Mouse (Mus musculus): Measurements from ENCODE around the gene Tiparp. TPM values are rescaled to one million over a fixed set of nuclear protein-coding genes. Genes with fewer than 3 reads are reported as not detected.

Tiparp gene
- polyA plus RNA-seq, 1 experiment from 2014 or later = 31.6 TPM

DNA sequence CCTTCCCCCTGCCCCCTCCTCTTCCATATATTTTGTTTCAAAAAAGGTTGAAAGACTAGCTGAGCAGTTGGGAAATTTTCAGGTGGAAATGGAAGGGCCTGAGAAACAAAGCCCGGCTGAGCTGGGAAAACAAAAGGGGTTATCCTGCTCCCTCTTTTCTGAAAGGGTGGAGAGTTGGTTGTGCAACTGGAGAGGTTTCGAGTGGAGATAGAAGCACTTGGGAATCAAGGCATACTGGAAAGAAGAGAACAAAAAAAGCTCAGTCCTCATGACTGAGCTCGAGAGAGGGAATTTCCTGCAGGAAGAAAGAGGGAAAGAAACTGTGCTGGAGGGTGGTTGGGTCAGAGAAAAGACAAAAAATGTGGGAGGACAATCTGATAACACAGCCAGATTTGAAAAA, 45.3 kb downstream of the Tiparp start:
- no peak for DNase-seq (ENCODE audit: low read depth, low spot score)
- in situ Hi-C loops (cut with MboI; ENCODE audit: low pct_unique_long_range_greater_than_20kb) = no loop called here
- ATAC-seq = no peak
- H3K27me3 ChIP-seq = no peaks in the 10 kb centered on the region
- ChIA-PET POLR2A (no interaction called here), CTCF (interaction anchor here (1.2 to 2.3 kb wide), 3 partner anchors 13 to 356 kb away, joined by 3 to 6 read pairs (median 5); no protein-coding TSS in a partner anchor)
- no peak for TF ChIP-seq CTCF (IDR thresholded peaks at IDR 0.05)

- no peaks in the 10 kb centered on the region for H3K27me3 ChIP-seq
- POLR2A ChIA-PET = interaction anchor here (1.5 kb wide), 1 partner anchor 13 kb away, joined by 4 read pairs; no protein-coding TSS in a partner anchor
- no peak for ATAC-seq
- CTCF ChIA-PET = no interaction called here
- DNase-seq (ENCODE audit: low read depth, low spot score) = no peak
- no peak for TF ChIP-seq CTCF (IDR thresholded peaks at IDR 0.05)
- in situ Hi-C loops (cut with MboI; ENCODE audit: low pct_unique_long_range_greater_than_20kb) = no loop called here
These were observed 49.4 kb downstream of the Tiparp start for GRCm38 (mm10) chr3:65577602-65578001.

GRCm38 (mm10) chr3:65579260-65579921, 51.2 kb downstream of the Tiparp start:
- no peak for TF ChIP-seq CTCF (IDR thresholded peaks at IDR 0.05)
- in situ Hi-C loops (cut with MboI; ENCODE audit: low pct_unique_long_range_greater_than_20kb) = no loop called here
- ATAC-seq (no peak), DNase-seq (ENCODE audit: low read depth, low spot score) (no peak)
- POLR2A ChIA-PET = no interaction called here
- H3K27me3 ChIP-seq = no peaks in the 10 kb centered on the region
- CTCF ChIA-PET = interaction anchor here (1.2 to 1.3 kb wide), 2 partner anchors 9 to 22 kb away, joined by 3 to 5 read pairs; no protein-coding TSS in a partner anchor

DNA sequence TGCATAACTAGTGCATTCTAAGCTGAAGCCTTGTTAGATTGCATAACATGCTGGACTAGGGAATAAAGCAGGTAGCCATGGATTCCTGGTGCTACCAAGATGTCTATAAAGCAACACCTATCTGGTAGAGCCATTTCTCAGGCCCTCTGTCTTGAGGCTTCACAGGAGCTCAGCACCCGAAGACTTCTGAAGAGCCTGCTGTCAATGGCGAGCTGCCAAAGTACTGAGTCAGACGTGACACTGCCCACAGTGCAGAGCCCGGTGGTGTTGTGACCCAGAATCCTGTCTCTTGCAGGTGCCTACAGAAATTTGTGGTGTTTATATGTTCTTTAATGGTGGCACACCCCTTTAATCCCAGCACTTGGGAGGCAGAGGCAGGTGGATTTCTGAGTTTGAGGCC, 53.4 kb downstream of the Tiparp start:
- H3K27me3 ChIP-seq = no peaks in the 10 kb centered on the region
- ChIA-PET CTCF (no interaction called here), POLR2A (interaction anchor here (0.6 to 1.3 kb wide), 4 partner anchors 16 to 881 kb away, joined by 3 to 6 read pairs (median 4); no protein-coding TSS in a partner anchor)
- TF ChIP-seq CTCF (IDR thresholded peaks at IDR 0.05) = no peak
- DNase-seq (ENCODE audit: low read depth, low spot score) = peak; percentile 34
- peak; percentile 70 for ATAC-seq
- in situ Hi-C loops (cut with MboI; ENCODE audit: low pct_unique_long_range_greater_than_20kb) = no loop called here

DNA sequence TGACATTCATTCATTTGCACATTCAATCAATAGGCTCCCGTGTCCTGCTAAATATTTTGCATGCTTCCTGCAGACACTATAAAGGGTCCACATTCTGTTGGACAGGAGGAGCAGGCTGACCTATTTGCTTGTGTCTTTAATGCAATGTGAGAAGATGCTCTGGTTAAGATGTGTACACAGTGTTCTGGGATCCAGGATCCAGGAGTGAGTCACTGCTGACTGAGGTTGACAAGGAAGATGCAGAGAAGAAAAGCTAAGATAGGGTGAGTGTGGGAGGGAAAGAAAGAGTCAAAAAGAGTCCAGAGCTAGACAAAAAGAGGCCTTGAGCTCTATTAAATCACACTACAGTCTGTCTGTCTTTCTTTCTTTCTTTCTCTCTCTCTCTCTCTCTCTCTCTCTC, 56.1 kb downstream of the Tiparp start:
- CTCF ChIA-PET = no interaction called here

GRCm38 (mm10) chr3:65585291-65585690, 57.1 kb downstream of the Tiparp start:
- ATAC-seq (no peak), DNase-seq (ENCODE audit: low read depth, low spot score) (no peak)
- CTCF ChIA-PET = interaction anchor here (1.0 to 2.0 kb wide), 3 partner anchors 10 to 13 kb away, joined by 3 to 5 read pairs (median 3); no protein-coding TSS in a partner anchor
- no peaks in the 10 kb centered on the region for H3K27me3 ChIP-seq
- TF ChIP-seq CTCF (IDR thresholded peaks at IDR 0.05) = no peak
- POLR2A ChIA-PET = interaction anchor here (0.6 kb wide), 1 partner anchor 76 kb away, joined by 3 read pairs; no protein-coding TSS in a partner anchor
- in situ Hi-C loops (cut with MboI; ENCODE audit: low pct_unique_long_range_greater_than_20kb) = no loop called here

More for the DNA sequence above, 56.1 kb downstream of the Tiparp start:
- ATAC-seq = no peak
- in situ Hi-C loops (cut with MboI; ENCODE audit: low pct_unique_long_range_greater_than_20kb) = no loop called here
- DNase-seq (ENCODE audit: low read depth, low spot score) = no peak
- no peak for TF ChIP-seq CTCF (IDR thresholded peaks at IDR 0.05)
- POLR2A ChIA-PET = no interaction called here
- no peaks in the 10 kb centered on the region for H3K27me3 ChIP-seq

GRCm38 (mm10) chr3:65585823-65586482, 57.7 kb downstream of the Tiparp start:
- no peaks in the 10 kb centered on the region for H3K27me3 ChIP-seq
- no peak for TF ChIP-seq CTCF (IDR thresholded peaks at IDR 0.05)
- ATAC-seq (no peak), DNase-seq (ENCODE audit: low read depth, low spot score) (no peak)
- ChIA-PET CTCF (interaction anchor here (1.0 to 2.0 kb wide), 4 partner anchors 9 to 13 kb away, joined by 3 to 5 read pairs (median 4); no protein-coding TSS in a partner anchor), POLR2A (no interaction called here)
- in situ Hi-C loops (cut with MboI; ENCODE audit: low pct_unique_long_range_greater_than_20kb) = no loop called here

- in situ Hi-C loops (cut with MboI; ENCODE audit: low pct_unique_long_range_greater_than_20kb) = no loop called here
- POLR2A ChIA-PET = no interaction called here
- no peak for TF ChIP-seq CTCF (IDR thresholded peaks at IDR 0.05)
- CTCF ChIA-PET = interaction anchor here (1.1 to 2.0 kb wide), 4 partner anchors 10 to 32 kb away, joined by 3 to 5 read pairs (median 4); no protein-coding TSS in a partner anchor
- DNase-seq (ENCODE audit: low read depth, low spot score) (no peak), ATAC-seq (no peak)
- H3K27me3 ChIP-seq = no peaks in the 10 kb centered on the region
These were observed 58.3 kb downstream of the Tiparp start for GRCm38 (mm10) chr3:65586483-65586905.

- TF ChIP-seq CTCF (IDR thresholded peaks at IDR 0.05) = no peak
- ATAC-seq = no peak
- CTCF ChIA-PET = interaction anchor here (1.3 to 2.0 kb wide), 3 partner anchors 10 to 32 kb away, joined by 3 to 5 read pairs (median 5); no protein-coding TSS in a partner anchor
- H3K27me3 ChIP-seq = no peaks in the 10 kb centered on the region
- POLR2A ChIA-PET = no interaction called here
- in situ Hi-C loops (cut with MboI; ENCODE audit: low pct_unique_long_range_greater_than_20kb) = no loop called here
- DNase-seq (ENCODE audit: low read depth, low spot score) = no peak
These were observed 58.8 kb downstream of the Tiparp start for GRCm38 (mm10) chr3:65586966-65587365.

DNA sequence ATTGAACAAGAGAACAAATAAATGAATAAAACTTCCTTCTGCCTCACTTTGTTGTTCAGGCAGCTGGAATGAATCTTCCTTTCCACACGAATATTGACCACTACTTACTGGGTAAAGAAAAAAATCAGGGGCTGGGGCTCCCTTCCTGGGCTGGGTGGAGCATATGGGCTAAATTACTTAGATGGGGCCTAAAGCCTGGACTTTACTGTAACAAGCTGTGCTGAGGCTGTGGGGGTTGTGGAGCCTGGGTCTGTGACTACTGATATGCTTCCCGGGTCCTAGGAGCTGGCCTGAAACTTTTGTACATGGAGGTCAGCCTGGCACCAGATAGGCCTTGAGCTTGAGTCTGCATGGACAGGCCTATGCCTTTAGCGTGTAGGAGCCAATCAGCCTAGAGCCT, 60.2 kb downstream of the Tiparp start:
- ATAC-seq (no peak), DNase-seq (ENCODE audit: low read depth, low spot score) (no peak)
- ChIA-PET CTCF (interaction anchor here (1.6 to 3.2 kb wide), 2 partner anchors 9 to 11 kb away, joined by 5 to 13 read pairs; no protein-coding TSS in a partner anchor), POLR2A (interaction anchor here (1.7 kb wide), 1 partner anchor 10 kb away, joined by 9 read pairs; no protein-coding TSS in a partner anchor)
- no peak for TF ChIP-seq CTCF (IDR thresholded peaks at IDR 0.05)
- no peaks in the 10 kb centered on the region for H3K27me3 ChIP-seq
- in situ Hi-C loops (cut with MboI; ENCODE audit: low pct_unique_long_range_greater_than_20kb) = no loop called here

DNA sequence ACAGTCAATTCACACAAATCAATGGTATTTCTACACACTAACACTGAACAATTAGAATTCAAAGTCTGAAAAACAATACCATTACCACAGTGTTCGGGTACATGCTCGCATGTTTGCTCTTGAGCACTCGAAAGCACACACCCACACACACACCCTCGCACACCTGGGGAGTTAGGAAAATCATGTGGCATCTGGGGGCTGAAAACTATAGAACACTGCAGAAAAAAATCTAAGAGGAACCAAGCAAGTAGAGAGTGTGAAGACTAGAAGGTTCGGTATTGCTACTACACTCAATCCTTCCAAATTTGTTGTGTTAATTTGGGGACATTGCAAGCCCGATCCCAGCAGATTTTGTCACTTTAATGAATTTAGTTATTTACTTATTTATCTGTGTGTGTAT, 64.6 kb downstream of the Tiparp start:
- CTCF ChIA-PET = no interaction called here
- in situ Hi-C loops (cut with MboI; ENCODE audit: low pct_unique_long_range_greater_than_20kb) = no loop called here
- H3K27me3 ChIP-seq = no peaks in the 10 kb centered on the region
- ATAC-seq = no peak
- no peak for DNase-seq (ENCODE audit: low read depth, low spot score)
- POLR2A ChIA-PET = no interaction called here
- no peak for TF ChIP-seq CTCF (IDR thresholded peaks at IDR 0.05)
